Mouse (Mus musculus): ENCODE results near the gene Slx1b.

DNA sequence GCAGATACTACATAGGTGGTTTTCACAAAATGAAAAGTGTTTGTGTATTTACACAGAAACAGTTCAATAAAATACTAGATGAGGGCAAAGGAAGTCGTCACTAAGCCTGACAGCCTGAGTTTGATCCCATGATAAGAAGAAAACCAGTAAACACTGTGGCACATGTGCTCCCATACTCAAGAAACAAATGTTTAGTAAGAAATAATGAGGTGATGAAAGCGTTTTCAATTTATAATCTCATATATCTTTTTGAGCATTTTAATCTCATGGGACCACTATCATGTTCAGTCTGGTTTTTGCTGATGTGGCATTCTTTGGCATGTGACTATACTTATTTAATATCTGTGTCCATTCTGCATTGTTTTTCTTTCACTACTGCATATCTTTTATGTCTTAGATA is 41.6 kb downstream of the Slx1b start:
- TF ChIP-seq POLR2A (IDR thresholded peaks at IDR 0.05; ENCODE audit: low read depth, low read length), result no peak
- no peak for TF ChIP-seq CTCF (IDR thresholded peaks at IDR 0.05; ENCODE audit: extremely low read depth, insufficient read length, insufficient replicate concordance, low read depth, low read length)

Measured in small intestine, adult 2 months (tissue).